Mouse (Mus musculus): ENCODE data around the gene Galntl6.

The Galntl6 gene

DNA sequence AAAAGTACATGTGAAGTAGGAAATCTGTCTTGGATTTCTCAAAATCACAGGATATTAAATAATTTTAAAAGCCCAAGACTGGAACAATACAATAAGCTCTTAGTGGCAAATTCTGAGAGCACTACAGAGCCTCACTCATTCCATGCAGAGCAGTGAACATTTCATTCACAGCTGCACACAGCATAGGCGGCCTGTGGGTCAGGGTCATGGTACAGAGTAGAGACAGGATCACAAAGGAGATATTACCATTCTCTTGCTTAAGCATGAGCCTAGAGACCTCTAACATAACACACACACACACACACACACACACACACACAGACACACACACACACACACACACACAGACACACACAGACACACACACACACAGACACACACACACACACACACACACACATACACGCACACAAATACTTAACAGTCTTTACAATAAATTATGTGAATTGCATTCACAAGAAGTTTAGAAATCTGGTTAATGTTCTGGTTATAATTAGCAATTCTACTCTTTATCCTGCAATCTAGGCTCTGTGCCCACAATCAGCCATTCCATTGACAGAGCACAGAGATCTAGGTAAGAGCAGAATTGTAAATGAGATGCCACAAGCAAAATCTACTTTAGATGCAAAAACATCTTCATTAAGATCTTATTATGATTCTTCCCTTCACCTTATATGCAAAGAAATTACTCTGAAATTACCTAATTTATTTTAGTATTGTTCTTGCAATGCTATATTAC lies 653.7 kb downstream of the Galntl6 start:
- no peak for DNase-seq (ENCODE audit: low spot score in 2 of 2)

DNA sequence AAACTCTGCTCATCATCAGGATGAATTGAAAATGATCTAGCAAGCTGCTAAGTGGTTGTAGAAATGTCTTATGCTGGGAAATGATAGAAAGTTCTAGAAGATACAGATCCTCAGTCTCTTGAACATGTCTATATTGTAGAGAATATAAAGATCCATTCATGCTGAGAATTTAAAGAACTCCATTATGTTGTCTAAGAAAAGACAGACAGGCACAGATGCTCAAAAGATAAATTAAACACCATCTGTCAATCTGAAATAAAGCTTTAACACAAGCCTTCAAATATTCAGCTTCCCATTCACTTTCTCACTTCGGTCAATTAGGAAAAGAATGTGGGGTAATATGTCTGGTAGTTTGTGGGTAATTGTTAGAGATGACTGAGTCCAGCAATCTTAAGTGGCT lies 658.8 kb downstream of the Galntl6 start:
- DNase-seq (ENCODE audit: low spot score in 2 of 2): no peak

DNA sequence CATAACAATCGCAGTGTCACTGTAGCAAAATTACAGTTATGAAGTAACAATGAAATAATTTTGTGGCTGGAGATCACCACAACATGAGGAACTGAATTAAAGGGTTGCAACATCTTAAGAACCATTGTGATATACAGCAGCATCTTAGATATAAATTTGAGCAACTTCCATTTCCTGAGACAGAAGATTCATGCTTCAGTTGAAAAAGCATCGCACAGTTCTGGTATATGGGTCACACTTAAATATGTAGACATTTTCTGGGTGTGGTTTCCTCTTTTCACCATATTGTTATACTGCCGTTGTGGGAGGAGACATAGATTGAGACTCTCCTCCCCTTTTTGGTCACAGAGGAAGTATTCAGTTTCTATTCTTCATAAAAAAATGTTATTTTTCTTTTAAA lies 667.6 kb downstream of the Galntl6 start:
- no peak for DNase-seq (ENCODE audit: low spot score in 2 of 2)

DNA sequence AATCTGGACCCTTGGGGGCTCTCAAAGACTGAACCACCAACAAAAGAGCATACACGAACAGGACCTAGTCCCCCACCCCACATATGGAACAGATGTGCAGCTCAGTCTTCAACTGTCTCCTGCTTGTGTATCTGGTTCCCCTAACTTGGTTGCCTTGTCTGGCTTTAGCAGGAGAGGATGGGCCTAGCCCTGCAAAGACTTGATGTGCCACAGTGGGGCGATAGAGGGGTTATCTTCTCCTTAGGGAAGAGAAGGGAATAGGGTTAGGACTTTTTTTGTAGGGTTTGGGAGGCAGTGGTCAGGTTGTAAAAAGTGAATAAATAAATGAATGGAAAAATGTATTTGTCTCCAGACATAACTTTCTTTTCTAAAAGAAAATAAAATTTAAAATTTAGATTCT lies 678.2 kb downstream of the Galntl6 start:
- no peak for DNase-seq (ENCODE audit: low spot score in 2 of 2)

DNA sequence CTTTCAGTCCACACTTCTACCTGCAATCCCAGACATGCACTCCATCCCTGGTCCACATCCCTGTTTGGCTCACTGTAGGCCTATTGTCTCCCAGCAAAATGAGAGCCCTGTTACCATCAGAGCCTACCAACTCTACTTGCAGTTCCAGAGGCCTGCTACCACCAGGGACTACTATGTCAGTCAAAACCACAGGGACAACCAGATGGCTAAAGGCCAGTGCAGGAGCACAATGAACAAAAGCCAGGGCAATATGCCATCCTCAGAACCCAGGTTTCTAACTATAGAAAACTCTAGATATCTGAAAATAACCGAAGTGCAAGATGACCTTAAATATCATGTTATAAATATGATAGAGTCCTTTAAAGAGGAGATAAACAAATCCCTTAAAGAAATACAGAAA lies 683.7 kb downstream of the Galntl6 start:
- DNase-seq (ENCODE audit: low spot score in 2 of 2): no peak

DNA sequence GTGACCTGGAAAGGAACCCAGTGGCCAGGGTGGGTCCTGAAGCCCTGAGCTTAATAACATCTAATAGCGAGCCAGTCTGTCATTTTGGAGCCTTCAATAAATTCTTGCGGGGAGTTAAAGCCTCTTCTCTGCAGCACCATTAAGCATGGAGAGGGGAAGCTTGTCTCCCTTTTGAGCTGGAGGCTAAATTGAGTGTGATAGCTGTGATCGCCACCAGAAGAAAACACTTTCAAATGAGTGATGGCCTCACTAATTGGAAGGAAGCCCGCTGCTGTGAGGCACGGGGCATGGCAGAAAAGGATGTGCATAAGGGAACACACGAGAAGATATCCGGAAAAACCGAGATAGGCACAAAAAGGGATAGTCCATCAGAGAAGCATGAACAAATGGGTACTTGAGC lies 694.6 kb downstream of the Galntl6 start:
- no peak for DNase-seq (ENCODE audit: low spot score in 2 of 2)

DNA sequence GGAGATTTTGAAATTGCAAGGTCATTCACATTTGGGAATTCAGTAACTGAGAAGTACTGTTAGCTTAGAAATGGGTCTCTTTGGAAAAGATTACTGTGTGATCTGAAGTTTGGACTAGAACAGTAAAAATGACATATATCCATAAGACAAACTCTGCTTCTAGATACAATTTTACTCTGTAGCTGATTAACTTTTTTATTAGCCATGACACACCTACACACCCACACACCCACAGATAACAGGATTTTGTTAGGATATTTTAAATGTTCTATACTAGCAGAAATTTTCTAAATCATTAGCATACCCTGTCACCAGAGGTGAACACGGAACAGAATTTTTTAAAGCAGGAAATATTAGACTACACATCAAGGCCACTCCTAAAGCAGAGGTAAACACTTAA lies 722.7 kb downstream of the Galntl6 start:
- no peak for DNase-seq (ENCODE audit: low spot score in 2 of 2)

DNA sequence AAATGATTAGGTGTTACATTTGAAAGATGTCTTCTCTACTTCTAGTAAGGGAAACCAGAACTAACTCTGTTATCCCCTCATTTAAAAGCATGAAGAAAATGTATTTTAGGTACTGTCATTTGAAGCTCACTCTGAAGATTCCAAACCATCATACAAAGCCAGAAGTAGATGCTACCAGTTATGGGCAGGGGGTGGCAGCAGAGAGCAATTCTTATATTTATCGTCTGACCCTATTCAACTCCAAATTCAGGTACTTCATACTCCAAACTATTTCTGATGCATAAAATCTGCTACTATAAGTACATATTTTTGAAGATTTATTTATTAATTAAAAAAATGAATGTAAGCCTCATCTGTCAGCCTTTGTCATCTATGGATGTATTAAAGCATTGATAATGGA lies 765.5 kb downstream of the Galntl6 start:
- no peak for DNase-seq (ENCODE audit: low spot score in 2 of 2)

DNA sequence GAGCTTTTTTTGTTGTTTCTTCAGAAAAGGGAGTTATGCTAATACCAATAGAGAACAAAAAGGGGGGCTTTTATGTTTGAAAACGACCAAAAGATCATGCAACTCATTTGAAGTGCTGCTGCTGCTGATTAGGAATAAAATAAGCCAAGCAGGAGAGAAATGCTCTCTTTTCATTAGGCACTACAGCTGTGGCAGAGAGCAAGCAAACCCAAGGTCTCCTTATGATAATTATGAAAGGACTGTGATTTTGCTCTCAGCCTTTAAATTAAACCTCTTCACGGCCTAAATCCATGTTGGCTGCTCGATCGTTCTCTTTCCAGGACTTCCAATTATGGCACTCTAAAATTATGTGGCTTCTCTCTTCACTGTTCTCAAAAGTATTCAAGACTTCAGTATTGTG lies 825.7 kb downstream of the Galntl6 start:
- DNase-seq (ENCODE audit: low spot score in 2 of 2): no peak

DNA sequence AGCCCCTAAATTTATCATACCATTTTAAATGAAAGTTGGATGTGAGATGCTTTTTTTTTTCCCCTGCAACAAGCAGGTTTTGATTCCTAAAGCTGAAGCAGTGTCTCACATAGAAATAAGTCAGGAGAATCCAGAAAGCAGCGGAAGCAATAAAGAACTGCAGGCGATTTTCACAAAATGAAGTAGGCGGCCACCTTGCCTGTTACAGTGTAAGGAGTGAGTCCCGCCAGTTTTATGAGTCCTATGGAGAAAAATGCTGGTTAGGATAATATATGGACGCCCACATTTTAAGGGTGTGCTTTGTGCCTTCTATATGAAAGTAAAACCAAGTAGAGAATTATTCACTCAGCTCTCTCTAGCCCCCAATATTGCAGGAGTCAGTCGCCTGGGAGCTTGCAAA lies 827.5 kb downstream of the Galntl6 start:
- no peak for DNase-seq (ENCODE audit: low spot score in 2 of 2)

DNA sequence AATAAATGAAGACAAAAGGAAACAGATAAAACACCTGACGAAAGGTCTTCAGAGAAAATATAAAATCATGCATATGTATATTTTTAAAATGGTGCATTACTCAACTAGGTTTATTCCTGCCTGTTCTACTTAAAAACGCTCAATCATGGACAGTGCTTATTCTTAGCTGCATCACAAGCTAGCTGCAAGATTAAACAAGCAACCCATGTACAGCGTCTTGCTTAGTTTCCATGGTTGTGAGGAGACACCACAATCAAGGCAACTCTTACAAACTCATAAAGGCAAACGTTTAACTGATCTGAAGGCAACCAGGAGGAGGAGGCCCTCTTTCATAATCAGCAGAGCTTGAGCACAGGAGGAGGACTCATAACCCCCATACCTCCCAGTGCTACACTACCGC lies 830.7 kb downstream of the Galntl6 start:
- no peak for DNase-seq (ENCODE audit: low spot score in 2 of 2)

DNA sequence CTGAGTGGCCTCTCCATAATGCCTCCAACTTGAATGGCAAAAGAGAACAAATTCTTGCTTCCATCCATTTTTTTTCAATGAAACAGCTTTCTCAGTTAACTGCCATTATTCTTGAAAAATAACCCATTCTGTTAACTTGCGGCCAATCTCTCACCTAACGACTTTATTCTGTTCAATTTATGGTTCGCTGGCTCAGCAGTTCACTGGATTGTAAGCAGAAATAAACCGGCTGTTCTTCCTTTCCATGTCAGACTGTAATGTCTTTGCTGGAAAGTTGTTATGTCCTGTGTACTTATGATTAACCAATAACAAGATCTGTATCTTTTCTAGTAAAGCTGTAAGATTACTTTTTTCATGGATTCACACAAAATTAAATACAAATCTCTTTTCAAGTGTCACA lies 837.8 kb downstream of the Galntl6 start:
- DNase-seq (ENCODE audit: low spot score in 2 of 2): no peak

DNA sequence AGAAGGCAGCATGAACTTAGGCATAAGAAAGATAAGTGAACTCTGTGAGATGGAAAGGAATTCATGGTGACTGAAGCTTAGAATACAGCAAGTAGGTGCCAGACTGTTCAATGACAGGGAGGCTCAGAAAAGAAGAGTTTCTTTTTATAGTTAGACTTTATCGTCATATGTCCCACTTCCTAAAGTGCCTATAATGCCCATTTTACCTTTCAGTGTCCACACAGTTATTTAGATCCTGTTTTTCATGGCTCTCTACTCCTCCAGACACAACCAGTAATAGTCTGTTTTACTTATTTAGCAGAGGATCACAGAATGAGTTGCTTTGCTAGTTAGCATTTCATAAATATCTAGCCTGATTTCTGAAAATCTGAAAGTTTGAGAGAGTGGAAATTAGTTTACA lies 838.7 kb downstream of the Galntl6 start:
- no peak for DNase-seq (ENCODE audit: low spot score in 2 of 2)

DNA sequence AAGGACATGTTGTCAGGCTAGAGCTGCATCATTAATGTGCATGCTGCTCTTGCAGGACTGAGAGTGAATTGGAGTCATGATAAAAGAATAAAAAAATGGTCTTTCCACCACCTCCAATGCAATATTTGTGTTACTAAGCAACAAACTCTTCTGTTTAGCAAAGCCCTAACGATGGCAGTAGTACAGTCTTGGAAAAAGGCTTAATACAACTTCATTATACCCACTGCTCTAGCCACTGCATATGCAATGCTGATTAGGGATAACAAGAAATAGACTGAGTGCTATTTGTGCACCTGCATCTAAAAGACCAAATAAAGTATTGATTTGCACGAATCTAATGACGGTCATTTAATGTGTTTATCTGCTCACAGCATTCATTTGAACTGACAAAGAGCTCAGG lies 880.2 kb downstream of the Galntl6 start:
- DNase-seq (ENCODE audit: low spot score in 2 of 2): no peak

DNA sequence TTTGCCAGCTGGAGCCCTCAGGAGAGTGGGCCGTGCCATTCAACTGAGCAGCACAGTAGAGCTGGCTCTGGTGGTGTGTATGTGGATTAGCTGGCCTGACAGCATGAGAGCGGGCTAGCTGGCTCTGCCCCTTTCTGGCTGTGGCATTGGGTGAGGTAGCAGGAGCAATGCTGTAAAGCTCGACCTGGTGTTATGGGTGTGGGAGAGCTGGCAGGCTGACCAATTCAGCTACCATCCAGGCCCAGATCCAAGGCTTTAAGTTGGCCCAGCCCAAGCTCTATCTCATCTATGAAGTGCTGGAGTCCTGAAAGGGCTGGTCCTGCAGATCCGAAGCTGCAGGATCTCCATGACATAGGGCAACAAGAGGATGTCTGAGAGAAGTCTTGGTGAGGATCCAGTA lies 886.9 kb downstream of the Galntl6 start:
- DNase-seq (ENCODE audit: low spot score in 2 of 2): no peak

DNA sequence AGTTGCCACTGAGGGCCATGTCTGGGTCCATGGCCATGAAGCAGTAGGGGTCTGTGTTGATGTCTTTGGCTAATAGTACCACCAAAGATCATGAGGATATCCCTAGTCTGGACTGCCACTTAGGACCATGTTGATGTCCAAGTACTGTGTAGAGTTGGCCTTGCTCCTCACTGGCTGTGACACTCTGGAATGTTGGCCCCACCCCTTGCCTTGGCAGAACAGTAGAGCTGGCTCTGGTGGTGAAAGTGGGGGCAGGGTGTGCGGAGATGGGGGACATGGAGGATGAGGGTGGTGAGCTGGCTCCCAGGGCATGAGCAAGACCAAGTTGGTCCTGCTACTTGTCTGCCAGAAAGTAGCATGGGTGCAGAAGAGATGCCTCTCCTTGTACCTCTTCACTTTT lies 887.3 kb downstream of the Galntl6 start:
- no peak for DNase-seq (ENCODE audit: low spot score in 2 of 2)

DNA sequence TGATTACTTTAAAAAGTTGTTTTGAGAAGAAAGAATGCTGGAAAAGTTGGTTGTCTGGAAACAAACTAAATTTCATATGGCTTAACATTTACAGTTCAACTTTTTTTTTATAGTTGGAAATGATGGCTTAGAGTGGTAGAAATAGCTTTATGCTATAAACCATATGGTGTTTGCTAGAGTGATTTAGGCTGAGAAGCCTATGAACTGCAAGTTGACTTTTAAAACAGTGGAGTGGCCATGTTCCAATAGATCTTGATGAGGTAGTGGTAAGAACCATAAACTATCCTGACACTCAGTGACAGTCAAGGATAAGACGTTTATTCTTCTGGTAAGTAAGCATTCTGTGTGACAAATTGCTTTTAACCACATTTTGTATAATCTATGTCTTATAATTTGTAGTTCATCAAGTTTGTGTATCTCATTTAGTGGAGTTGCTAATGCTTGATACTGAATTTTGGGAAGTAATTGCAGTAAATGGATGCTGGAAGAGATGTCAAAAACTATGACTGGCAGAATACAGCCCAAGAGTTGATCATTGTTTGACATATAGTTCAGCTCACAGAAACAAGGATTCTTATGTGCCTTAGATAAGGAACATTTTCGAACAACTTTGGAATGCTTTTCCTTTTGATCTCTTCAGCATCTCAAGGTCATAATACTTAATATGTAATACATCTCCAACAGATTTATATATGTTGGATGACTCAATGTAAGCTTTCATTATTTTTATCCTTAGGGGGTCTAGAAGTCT lies 888.8 kb downstream of the Galntl6 start:
- DNase-seq (ENCODE audit: low spot score in 2 of 2): no peak

DNA sequence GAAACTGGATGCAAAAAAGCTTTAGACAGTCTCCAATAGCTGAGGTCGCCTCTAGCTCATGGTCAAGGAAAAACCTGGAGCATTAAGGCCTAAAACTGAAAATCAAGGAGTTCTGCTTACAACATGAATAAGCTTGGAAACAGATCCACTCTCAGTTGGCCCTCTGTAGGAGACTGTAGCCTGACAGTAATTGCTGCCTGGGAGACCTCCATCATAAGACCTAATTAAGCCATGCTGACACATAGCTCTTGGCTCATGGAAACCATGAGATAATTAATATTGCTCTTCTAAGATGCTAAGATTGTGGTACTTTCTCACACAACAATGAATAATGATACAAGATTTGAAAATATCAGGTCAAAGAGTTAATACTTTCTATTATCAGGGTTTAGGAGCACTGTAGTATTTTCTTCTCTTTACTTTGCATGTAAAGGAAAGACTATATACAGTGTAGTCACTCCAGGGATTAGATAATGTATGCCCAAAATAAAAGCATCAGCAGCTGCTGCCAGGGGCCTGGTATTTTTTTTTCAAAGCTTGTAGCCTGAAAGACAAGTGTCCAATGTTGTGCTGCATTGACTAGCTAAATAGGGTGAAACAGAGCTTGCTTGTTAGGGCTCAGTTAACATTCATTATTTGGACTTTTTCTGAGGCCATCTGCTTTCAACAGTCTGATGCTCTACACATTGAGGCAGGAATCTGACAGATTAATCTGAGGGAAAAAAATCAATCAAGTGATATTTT lies 922.8 kb downstream of the Galntl6 start:
- DNase-seq (ENCODE audit: low spot score in 2 of 2): no peak

DNA sequence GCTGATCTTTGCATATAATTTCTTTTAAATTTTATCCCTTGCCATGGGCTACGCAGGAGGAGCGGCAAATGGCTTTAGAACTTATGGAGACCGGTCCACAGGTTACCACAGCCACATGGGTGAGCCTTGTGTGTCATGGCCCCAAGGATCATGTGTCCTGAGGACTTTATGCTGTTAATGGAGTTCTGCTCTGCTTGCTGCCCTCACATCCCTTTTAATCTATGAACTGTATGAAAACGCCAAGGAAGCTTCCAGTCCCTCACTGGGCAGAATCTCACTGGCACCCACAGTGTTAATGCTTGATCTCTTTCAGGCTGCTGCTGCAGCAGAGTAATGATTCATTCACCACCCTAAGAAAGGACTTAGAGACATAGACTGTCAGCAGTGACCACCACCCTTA lies 935.1 kb downstream of the Galntl6 start:
- DNase-seq (ENCODE audit: low spot score in 2 of 2): no peak

DNA sequence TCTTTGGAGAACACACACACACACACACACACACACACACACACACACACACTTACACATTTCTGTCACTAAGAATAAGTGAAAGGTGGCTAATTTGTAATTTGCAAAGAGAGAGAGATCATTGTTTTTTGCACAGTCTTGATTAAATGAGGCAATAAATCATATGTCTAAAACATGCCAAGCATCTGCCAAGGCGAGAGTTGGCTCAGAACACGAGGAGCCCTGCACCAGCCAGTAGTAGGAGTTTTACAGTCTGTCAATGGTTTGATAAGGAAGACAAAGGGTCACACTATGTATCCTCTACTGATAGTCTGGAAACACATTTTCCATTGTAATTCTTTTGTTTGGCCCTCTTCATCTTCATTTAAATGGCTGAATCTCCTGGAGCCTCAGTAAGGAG lies 938.3 kb downstream of the Galntl6 start:
- DNase-seq (ENCODE audit: low spot score in 2 of 2): no peak

DNA sequence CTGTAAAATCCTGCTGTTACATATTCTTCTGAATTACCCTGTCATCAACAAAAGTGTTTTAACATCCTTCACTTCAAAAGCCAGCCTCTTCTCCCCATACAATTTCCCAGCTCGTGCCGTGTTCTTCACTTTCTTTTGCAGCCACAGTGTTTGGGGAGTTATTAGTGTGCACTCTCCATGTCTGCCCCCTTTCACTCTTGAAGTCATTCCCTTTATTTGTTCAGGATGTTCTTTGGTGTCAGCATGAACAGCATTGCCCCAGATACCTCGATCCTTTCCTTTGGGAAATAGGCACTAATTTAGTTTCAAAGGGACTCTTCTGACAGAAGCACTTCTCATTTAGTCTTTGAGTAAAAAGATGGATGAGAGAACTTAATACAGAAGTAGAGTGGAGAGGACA lies 939.6 kb downstream of the Galntl6 start:
- no peak for DNase-seq (ENCODE audit: low spot score in 2 of 2)

DNA sequence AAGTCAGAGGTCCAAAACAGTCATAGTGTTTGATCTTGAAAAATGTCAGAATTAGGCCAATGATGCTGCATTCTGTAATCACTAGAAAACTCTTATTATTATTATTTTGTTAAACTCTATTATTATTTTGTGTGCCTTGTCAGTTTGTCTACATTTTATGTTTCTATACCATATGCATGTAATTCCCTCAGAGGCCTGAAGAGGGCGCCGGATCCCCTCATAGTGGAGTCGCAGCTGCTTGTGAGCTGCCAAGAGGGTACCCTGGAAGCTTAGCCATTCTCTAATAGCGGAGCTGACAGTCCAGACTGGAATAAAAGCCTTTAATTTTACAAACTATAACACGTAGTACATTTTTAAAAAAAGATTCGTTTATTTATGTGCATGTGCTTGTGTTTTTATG lies 945.8 kb downstream of the Galntl6 start:
- DNase-seq (ENCODE audit: low spot score in 2 of 2): no peak

DNA sequence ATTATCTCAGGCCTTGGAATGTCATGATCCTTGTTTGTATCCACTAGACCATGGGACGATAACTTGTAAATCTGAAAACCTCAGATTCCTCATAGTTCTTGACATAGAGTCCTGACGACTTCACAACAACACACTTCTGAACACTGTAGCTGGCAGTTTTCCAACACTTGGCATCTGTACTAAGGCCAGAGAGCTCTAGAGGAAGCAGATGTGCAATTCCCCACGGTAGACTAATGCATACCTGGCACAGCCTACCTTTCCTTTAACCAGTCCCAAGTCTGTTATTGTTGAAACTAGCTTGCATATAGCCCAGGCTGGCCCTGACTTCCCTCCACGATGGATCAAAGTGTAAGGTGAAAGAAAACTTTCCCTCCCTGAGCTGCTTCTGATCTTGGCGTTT lies 946.9 kb downstream of the Galntl6 start:
- no peak for DNase-seq (ENCODE audit: low spot score in 2 of 2)
